Mouse (Mus musculus): ENCODE measurements at regions not wholly inside any gene's neighbourhood (a gene's known extent, or its start where the extent isn't known, plus 50 kb on each side); places are given as distances from the start of the nearest gene placed in this dataset.

DNA sequence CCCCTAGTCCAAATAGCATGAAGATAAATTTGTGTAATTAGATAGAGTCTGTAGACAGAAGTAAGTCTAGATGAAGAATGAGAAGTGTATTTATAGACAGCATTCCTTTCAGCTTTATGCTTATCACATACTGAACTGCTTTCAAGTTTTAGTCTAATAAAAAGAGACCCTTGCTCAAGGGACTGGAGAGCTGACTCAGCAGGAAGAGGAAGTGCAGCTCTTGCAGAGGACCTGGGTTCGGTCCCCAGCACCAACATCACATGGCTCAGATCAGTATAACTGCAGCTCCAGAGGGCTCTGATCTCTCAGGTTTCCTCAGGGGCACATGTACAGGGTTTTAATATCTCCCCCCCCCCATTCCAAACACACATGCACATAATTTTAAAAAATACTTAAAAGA lies 68.2 kb upstream of the Myom1 start:
- TF ChIP-seq MAX (IDR thresholded peaks at IDR 0.05; ENCODE audit: low read length): no peak
- no peak for TF ChIP-seq CHD1 (IDR thresholded peaks at IDR 0.05; ENCODE audit: low read depth, low read length)
- no peak for TF ChIP-seq EP300 (IDR thresholded peaks at IDR 0.05; ENCODE audit: low read length)
- TF ChIP-seq MAFK (IDR thresholded peaks at IDR 0.05; ENCODE audit: insufficient replicate concordance, low read length): peak; percentile 69; the same call in 1 of the 2 replicates
- TF ChIP-seq POLR2A (IDR thresholded peaks at IDR 0.05; ENCODE audit: low read depth, low read length): no peak
- no peak for TF ChIP-seq USF2 (conservative IDR thresholded peaks at IDR 0.05; ENCODE audit: low read depth, low read length)
- no peak for TF ChIP-seq ETS1 (conservative IDR thresholded peaks at IDR 0.05; ENCODE audit: low read depth, low read length)
- TF ChIP-seq CTCF (conservative IDR thresholded peaks at IDR 0.05 in 1 of 2, IDR thresholded peaks at IDR 0.05 in 1 of 2; ENCODE audit: low read depth in 2 of 2, low read length in 2 of 2): no peak
- no peak for TF ChIP-seq UBTF (IDR thresholded peaks at IDR 0.05; ENCODE audit: low read depth, low read length)
- no peak for TF ChIP-seq CHD2 (IDR thresholded peaks at IDR 0.05; ENCODE audit: low read length)
- no peak for TF ChIP-seq ZKSCAN1 (IDR thresholded peaks at IDR 0.05; ENCODE audit: borderline replicate concordance, low read depth, low read length)
